Mouse (Mus musculus): ENCODE results near the gene Sh3d21.
"Not testable (repeated sequence)": the region's sequence is repeated elsewhere in the genome, so short reads cannot be mapped to it uniquely, and the experiment has no call there.

The Sh3d21 gene

DNA sequence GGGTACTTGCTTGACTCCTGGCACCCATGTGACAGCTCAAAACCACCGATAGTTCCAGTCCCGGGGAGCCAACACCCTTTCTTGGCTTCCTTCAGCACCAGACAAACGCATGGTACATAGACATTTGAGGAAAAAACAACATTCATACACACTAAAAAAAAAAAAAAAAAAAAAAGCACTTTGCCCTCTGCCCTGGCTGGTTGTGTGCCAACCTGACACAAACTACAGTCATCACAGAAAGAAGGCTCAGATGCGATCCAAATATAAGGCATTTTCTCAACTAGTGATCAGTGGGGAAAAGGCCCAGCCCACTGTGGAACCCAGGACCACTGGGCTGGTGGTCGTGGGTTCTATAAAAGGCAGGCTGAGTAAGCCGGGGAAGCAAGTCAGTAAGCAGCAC is 5.6 kb upstream of the Sh3d21 start:
- DNase-seq (ENCODE audit: low spot score), result no peak

- DNase-seq (ENCODE audit: low spot score), result no peak
These were observed 2.8 kb upstream of the Sh3d21 start for GRCm38 (mm10) chr4:126166084-126166483.

GRCm38 (mm10) chr4:126165092-126165491 is 1.8 kb upstream of the Sh3d21 start:
- not testable (repeated sequence) for DNase-seq (ENCODE audit: low spot score)

GRCm38 (mm10) chr4:126163685-126164084 is 394 bp upstream of the Sh3d21 start:
- no peak for DNase-seq (ENCODE audit: low spot score)

- DNase-seq (ENCODE audit: low spot score), result peak; percentile 87
These were observed 686 bp downstream of the Sh3d21 start for GRCm38 (mm10) chr4:126162544-126163066.

DNA sequence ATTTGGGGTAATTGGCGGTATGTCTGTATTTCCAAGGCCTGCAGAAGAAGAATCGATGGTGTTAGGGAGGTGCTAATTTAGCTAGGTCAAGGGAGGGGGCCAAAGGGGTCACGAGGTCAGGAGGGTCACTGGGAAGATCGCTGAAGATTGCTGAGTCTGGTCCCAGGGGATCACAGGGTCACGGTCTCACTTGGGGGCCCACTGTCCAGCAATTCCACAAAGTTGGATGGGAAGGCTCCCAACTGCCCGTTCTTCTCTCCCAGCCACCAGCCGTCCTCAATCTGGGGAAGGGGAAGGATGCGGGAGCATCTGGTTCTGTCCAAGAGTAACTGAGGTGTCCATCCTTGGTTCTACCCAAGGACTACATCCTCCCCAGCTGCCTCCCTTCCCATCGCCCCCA is 1.3 kb downstream of the Sh3d21 start:
- no peak for DNase-seq (ENCODE audit: low spot score)

DNA sequence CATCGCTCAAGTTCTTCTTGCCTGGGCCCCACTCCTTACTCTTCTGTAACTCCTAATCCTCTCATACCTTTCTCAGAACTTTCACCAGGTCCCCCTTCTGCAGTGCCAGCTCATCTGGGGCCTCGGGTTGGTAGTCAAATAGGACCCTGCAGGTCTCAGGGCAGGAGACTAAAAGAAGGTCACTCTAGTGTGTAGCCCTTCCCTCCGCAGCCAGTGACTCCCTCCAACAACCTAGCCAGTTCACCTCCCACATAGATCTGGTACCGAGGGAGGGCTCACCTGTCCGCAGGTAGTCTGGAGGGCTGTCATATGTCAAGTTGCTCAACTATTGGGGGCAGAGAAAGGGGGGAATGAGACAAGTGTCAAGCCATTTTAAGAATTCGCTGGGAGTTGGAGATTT is 1.8 kb downstream of the Sh3d21 start:
- DNase-seq (ENCODE audit: low spot score), result no peak

DNA sequence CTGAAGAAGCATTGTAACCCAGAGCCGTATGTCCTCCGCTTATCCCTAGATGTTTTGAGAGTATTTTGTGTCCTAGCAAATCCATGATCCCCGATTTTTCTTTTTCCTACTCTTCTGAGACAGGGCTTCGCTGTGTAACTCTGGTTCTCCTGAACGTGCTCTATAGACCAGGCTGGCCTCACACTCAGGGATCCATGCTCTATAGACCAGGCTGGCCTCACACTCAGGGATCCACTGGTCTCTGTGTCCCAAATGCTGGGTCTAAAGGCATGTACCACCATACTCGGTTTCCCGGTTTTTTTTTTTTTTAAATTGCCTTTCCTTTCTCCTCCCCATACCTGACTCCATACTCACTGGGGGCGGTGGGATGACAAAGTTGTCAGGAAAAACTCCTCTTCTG is 2.3 kb downstream of the Sh3d21 start:
- no peak for DNase-seq (ENCODE audit: low spot score)

- no peak for DNase-seq (ENCODE audit: low spot score)
These were observed 3.8 kb downstream of the Sh3d21 start for GRCm38 (mm10) chr4:126159455-126159854.

DNA sequence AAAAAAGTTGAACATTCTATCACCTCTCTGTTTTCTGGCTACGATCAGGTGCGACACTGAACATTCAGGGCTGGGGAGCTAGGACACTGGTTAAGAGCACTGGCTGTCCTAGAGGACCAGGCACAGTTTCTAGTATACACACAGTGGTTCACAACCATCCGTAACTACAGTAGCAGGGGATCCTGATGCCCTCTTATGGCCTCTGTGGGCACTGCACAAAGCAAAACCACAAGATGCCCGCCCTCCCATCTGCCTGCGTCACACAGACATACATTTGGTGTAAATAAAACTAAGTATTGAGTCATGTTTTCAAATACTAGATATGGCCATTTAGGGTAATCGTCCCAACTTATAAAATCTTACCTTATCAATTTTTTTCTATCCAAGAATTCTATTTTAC is 5.7 kb downstream of the Sh3d21 start:
- no peak for DNase-seq (ENCODE audit: low spot score)

GRCm38 (mm10) chr4:126156617-126157016 is 6.7 kb downstream of the Sh3d21 start:
- no peak for DNase-seq (ENCODE audit: low spot score)

DNA sequence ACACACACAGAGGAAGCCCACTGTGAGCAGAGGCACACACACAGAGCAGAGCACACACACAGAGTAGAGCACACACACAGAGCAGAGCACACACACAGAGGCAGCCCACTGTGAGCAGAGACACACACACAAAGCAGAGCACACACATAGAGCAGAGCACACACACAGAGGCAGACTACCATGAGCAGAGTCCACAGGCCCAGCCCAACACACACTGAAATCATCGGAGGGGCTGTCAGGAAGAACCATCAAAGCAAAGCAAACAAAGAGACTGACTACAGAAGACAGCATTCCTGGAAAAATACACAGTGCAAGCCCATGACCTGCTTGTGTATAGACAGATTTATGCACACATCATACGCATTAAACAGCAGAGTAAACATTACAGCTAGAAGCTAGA is 7.4 kb downstream of the Sh3d21 start:
- DNase-seq (ENCODE audit: low spot score), result no peak

- no peak for DNase-seq (ENCODE audit: low spot score)
These were observed 8.1 kb downstream of the Sh3d21 start for GRCm38 (mm10) chr4:126155183-126155582.

DNA sequence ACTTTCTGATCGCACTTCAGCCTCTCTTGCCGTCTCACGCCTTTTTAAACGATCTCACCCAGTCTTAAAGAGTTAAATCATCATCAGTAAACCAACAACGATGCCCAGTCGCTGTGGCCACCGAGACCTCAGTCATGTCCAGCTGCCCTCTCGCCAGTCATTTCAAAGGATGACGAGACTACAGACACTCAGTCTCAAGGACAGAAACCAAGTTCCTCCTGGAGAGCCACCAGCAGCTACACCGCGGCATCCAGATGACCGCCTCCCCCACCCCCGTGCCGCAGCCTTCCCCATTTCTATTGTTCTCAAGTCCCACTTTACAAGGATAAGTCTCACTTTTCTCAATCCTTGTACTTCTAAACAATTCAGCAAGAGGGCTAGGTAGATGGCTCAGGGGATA is 10.4 kb downstream of the Sh3d21 start:
- no peak for DNase-seq (ENCODE audit: low spot score)

- no peak for DNase-seq (ENCODE audit: low spot score)
These were observed 11.4 kb downstream of the Sh3d21 start for GRCm38 (mm10) chr4:126151701-126152440.

DNA sequence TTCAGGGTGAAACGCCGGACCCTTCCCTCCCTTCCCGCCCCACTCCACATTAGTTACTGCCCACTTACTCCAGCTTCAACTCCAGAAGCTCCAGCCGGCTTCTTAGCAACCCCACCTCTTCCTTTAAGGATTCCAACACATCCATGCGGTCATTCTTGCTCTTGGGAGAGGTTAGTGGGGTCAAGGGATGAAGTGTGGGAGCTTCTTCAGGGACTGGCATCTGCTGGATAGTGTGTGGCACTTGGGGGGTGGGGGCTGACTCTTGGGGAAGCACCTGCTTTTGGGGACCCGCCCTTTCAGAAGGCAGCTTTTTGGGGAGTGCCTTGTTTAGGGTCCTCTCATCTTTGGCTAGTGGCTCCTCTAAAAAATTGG is 12.4 kb downstream of the Sh3d21 start:
- DNase-seq (ENCODE audit: low spot score), result no peak

DNA sequence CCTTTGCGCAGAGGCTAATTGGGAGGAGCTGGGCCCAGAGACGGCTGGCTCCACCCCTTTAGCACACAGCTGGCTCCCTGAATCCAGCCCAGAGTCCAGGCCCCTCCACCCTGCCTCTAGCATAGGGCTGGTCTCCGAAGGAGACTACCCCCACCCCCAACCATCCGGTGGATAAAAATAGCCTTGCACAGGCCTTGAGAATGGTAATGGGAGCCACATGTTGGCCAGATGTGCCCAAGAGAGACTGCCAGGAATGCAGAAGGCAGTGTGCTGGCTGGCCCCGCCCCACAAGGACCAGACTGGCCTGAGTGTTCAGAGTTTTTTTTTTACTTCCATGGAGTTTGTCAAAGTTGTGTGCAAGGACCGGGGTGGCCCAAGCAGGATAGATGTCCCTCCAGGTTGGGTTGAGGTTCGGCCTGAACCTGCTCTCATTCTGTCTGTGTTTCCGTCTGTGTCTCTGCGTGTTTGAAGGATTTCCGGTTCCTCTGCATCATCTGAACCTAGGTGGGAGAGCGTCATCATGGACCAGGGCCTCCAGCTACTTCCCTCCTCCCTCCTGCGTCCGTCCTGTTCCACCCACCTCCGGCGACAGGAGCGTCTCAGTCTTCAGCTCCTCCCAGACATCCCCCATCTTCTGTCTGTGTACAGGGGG is 12.9 kb downstream of the Sh3d21 start:
- DNase-seq (ENCODE audit: low spot score), result peak; percentile 28

GRCm38 (mm10) chr4:126149798-126150197 is 13.5 kb downstream of the Sh3d21 start:
- DNase-seq (ENCODE audit: low spot score), result no peak

DNA sequence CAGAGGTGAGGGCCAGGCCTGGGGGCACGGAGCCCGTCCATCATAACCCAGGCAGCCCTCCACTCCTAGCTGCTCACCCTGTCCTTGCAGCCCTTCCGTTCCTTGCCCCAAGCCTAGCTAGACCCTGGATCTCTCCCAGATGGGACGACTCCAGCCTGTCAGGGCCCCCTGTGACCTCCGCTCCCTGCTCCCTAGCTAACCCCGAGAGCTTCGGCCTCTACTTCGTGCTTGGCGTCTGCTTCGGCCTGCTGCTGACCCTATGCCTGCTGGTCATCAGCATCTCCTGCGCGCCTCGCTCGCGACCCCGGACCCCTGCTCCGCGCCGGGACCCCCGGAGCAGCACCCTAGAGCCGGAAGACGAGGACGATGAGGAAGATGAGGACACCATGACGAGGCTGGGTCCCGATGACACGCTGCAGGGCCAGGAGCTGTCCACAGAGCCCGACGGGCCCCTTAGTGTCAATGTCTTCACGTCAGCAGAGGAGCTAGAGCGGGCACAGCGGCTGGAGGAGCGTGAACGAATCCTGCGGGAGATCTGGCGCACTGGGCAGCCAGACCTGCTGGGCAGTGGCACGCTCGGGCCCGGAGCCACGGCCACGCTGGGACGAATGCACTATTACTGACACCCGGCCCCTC is 14.1 kb downstream of the Sh3d21 start:
- no peak for DNase-seq (ENCODE audit: low spot score)

DNA sequence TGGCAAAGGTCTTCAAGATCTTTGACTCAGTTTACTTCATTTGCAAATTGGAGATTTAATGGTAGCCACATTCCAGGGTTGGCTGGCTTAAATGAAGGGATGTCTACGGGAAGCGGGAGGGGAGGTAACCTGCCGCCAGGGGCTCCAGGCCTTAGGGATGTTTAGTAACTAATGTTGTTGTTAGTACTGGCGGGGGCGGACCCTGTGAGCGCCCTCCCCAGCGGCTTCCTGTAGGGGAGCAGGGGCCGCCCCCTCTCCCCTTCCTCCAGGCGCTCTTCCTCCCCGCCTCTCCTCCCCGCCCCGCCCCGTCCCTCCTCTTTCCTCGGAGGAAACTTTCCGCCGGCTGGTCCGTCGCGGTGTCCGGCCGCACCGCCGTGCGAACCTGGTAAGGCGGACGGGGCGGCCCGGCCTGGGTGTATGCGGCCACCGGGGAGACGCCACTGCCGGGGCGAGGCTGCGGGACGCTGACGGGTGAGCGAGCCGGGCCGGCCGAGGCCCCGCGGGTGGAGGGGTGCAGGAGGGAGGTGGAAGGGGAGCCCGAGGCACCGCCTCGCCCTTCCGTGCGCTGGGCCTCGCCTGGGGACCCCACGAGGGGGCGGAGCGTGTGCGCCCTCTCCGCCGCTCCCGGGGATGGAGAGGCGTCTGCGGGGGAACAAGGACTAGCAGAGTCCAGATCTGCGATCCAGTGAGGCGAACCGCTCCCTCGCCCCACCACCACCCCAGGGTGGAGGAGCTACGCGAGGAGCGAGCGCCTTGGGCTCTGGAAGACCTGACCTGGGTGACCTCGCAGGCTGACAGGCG is 14.9 kb downstream of the Sh3d21 start:
- DNase-seq (ENCODE audit: low spot score), result peak; percentile 49

GRCm38 (mm10) chr4:126147533-126148160 is 15.6 kb downstream of the Sh3d21 start, which contains the start of gene Eva1b:
Gene Eva1b (plus strand): TSS chr4:126147744.
- peak; percentile 38 for DNase-seq (ENCODE audit: low spot score)
